Mouse (Mus musculus): ENCODE measurements around the gene Kif11.

Gene Kif11

GRCm38 (mm10) chr19:37377404-37377990, 1.3 kb downstream of the Kif11 start:
- no peak for ATAC-seq (ENCODE audit: low TSS enrichment)

- ATAC-seq (ENCODE audit: low TSS enrichment): no peak
Observed at GRCm38 (mm10) chr19:37378816-37379215, 2.6 kb downstream of the Kif11 start.

GRCm38 (mm10) chr19:37386126-37386525, 9.9 kb downstream of the Kif11 start:
- ATAC-seq (ENCODE audit: low TSS enrichment): no peak

GRCm38 (mm10) chr19:37391869-37392268, 15.7 kb downstream of the Kif11 start:
- no peak for ATAC-seq (ENCODE audit: low TSS enrichment)

GRCm38 (mm10) chr19:37396279-37396678, 20.1 kb downstream of the Kif11 start:
- ATAC-seq (ENCODE audit: low TSS enrichment): no peak

GRCm38 (mm10) chr19:37400936-37401335, 24.7 kb downstream of the Kif11 start:
- ATAC-seq (ENCODE audit: low TSS enrichment): no peak

- ATAC-seq (ENCODE audit: low TSS enrichment): peak; percentile 93
Observed at GRCm38 (mm10) chr19:37418294-37418693, 42.1 kb downstream of the Kif11 start.

- no peak for ATAC-seq (ENCODE audit: low TSS enrichment)
Observed at GRCm38 (mm10) chr19:37419613-37420012, 43.4 kb downstream of the Kif11 start.

GRCm38 (mm10) chr19:37428589-37428988, 52.4 kb downstream of the Kif11 start:
- ATAC-seq (ENCODE audit: low TSS enrichment): no peak

- ATAC-seq (ENCODE audit: low TSS enrichment): no peak
Observed at GRCm38 (mm10) chr19:37431139-37431756, 55.0 kb downstream of the Kif11 start.

GRCm38 (mm10) chr19:37432868-37433570, 56.8 kb downstream of the Kif11 start:
- no peak for ATAC-seq (ENCODE audit: low TSS enrichment)

- no peak for ATAC-seq (ENCODE audit: low TSS enrichment)
Observed at GRCm38 (mm10) chr19:37433895-37434262, 57.7 kb downstream of the Kif11 start.

GRCm38 (mm10) chr19:37434263-37434951, 58.2 kb downstream of the Kif11 start, which contains the start of gene Hhex:
Gene Hhex, plus strand, starts transcription at chr19:37434810.
- ATAC-seq (ENCODE audit: low TSS enrichment): no peak

GRCm38 (mm10) chr19:37435041-37435852, 59.0 kb downstream of the Kif11 start:
- ATAC-seq (ENCODE audit: low TSS enrichment): no peak

GRCm38 (mm10) chr19:37435853-37436174, 59.6 kb downstream of the Kif11 start:
- no peak for ATAC-seq (ENCODE audit: low TSS enrichment)

GRCm38 (mm10) chr19:37436514-37437288, 60.5 kb downstream of the Kif11 start:
- no peak for ATAC-seq (ENCODE audit: low TSS enrichment)

- no peak for ATAC-seq (ENCODE audit: low TSS enrichment)
Observed at GRCm38 (mm10) chr19:37437289-37437606, 61.0 kb downstream of the Kif11 start.

- ATAC-seq (ENCODE audit: low TSS enrichment): no peak
Observed at GRCm38 (mm10) chr19:37440181-37440580, 64.0 kb downstream of the Kif11 start.

- no peak for ATAC-seq (ENCODE audit: low TSS enrichment)
Observed at GRCm38 (mm10) chr19:37440708-37441475, 64.7 kb downstream of the Kif11 start.

- no peak for ATAC-seq (ENCODE audit: low TSS enrichment)
Observed at GRCm38 (mm10) chr19:37442524-37443286, 66.5 kb downstream of the Kif11 start.
